In the genomic region with DNA sequence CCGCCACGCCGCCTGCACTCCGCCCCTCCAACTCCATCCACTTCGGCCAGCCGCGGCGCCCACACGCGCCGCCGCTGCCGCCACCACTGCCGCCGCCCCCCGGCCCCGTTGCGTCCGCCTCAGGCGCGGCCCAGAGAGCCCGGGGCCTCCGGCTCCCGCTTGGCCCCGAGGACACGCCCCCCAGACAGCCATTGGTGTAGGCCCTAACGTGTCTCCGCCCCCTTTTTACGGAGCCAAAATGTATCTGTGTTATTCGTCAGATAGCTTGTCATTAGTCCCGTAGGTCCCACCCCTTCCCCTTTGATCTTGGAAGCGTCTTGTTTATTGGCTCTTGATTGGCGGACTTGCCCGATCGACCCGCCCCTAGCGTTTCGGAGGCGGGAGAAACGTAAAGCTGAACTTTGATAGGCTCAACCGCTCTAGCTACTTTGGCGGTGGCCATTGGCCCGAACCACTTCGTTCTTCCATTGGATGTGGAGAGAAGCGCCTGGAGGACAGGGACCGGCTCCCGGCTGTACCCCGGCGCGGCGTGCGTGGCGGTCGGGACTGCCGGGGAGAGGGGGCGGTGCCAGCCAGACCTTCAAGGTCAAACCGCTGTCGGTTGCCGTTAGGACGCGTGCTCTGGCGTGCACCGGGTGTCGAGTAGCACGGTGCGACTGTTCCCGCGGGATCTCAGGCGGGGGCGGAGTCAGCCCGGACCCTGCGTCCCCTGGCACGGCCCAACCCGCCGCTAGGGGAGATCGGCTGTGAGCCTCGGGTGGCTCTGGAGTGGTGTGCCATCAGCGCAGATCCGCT, we compare ENCODE assay signal across 8 mouse cellular contexts. TPM values are rescaled to one million over a fixed set of nuclear protein-coding genes. Genes with fewer than 3 reads are reported as not detected.
DNase-seq lines count a peak whose midpoint lies in the region; ATAC-seq and TF ChIP-seq lines count a peak whose summit lies in the region.

Gene Slc25a28, minus strand, starts transcription at position 152 of the 795 bp plus-strand sequence.

- peak within 1 kb of the TSS; percentile 92 for H3K27ac ChIP-seq in MEL (ENCODE audit: control insufficient read depth, low read depth, low read length)
- peak within 1 kb of the TSS; percentile 85 for H3K27ac ChIP-seq in cerebellum, adult 2 months (ENCODE audit: insufficient read depth, low read length)
- H3K27ac ChIP-seq in forebrain, postnatal 0 days (ENCODE audit: low read depth, low read length) = peak within 1 kb of the TSS; percentile 96
- peak within 1 kb of the TSS; percentile 99 for H3K27ac ChIP-seq in lung, embryonic 15.5 days

- peaks cover 0 to 38% of the 10 kb centered on the region in 2 experiments; a peak in 2 of 4 replicates for H3K36me3 ChIP-seq in MEL (ENCODE audit: control insufficient read depth in 1 of 2, insufficient read depth in 2 of 2, low read length in 2 of 2)
- H3K36me3 ChIP-seq in forebrain, postnatal 0 days (ENCODE audit: insufficient read depth) = no peaks in the 10 kb centered on the region
- no peaks in the 10 kb centered on the region for H3K36me3 ChIP-seq in lung, embryonic 15.5 days

- peak within 1 kb of the TSS; percentile 83 to 96 for H3K4me3 ChIP-seq in MEL (ENCODE audit: control insufficient read depth in 1 of 2, insufficient read depth in 1 of 2, low read depth in 2 of 2, low read length in 2 of 2)
- H3K4me3 ChIP-seq in cerebellum, adult 2 months (replicated peaks; ENCODE audit: insufficient read depth, low read depth, low read length) = peak within 1 kb of the TSS; percentile 100
- H3K4me3 ChIP-seq in forebrain, postnatal 0 days (ENCODE audit: low read depth, low read length) = peak within 1 kb of the TSS; percentile 98
- peak within 1 kb of the TSS; percentile 93 for H3K4me3 ChIP-seq in lung, embryonic 15.5 days

- peak; percentile 3; the same call in 1 of the 2 replicates for TF ChIP-seq RAD21 in MEL (IDR thresholded peaks at IDR 0.05; ENCODE audit: low read depth, low read length)

- H3K4me2 ChIP-seq in forebrain, postnatal 0 days (ENCODE audit: low read depth) = peak within 1 kb of the TSS; percentile 89
- H3K4me2 ChIP-seq in lung, embryonic 15.5 days = peak within 1 kb of the TSS; percentile 92

- no peaks in the 10 kb centered on the region for H3K27me3 ChIP-seq in MEL (ENCODE audit: control insufficient read depth in 1 of 2, insufficient read depth in 2 of 2, low read length in 2 of 2)
- no peaks in the 10 kb centered on the region for H3K27me3 ChIP-seq in cerebellum, adult 2 months (ENCODE audit: control insufficient read depth, insufficient read depth, low read length)
- no peaks in the 10 kb centered on the region for H3K27me3 ChIP-seq in forebrain, postnatal 0 days (ENCODE audit: insufficient read depth, low read length)
- H3K27me3 ChIP-seq in lung, embryonic 15.5 days = no peaks in the 10 kb centered on the region

- peak in 1 of 2 experiments; percentile 65; a peak in 2 of 4 replicates for TF ChIP-seq EP300 in MEL (IDR thresholded peaks at IDR 0.05; ENCODE audit: low read depth in 1 of 2, low read length in 2 of 2)

- DNase-seq in MEL (ENCODE audit: low read depth, low spot score) = peak; percentile 100
- DNase-seq in cerebellum, adult 2 months = peak; percentile 99 to 100
- DNase-seq in forebrain, postnatal 0 days = peak; percentile 98
- peak; percentile 98 for DNase-seq in heart, postnatal 4 days
- DNase-seq in layer of hippocampus, adult 8-10 months (ENCODE audit: low spot score in 2 of 2) = peak; percentile 99 to 100
- DNase-seq in ovary, adult 18-20 months (ENCODE audit: low spot score) = peak; percentile 99
- peak; percentile 100 for DNase-seq in thymus, postnatal 0 days (ENCODE audit: low spot score)

- WGBS in cerebellum, adult 2 months = under 1% methylated on average over 77 of the region's 79 CpGs
- 2% methylated on average over 69 of the region's 79 CpGs for WGBS in forebrain, postnatal 0 days
- WGBS in lung, embryonic 15.5 days = 0% methylated on average over 74 of the region's 79 CpGs

- peak; percentile 96 for ATAC-seq in forebrain, postnatal 0 days
- peak; percentile 97 for ATAC-seq in lung, embryonic 15.5 days (ENCODE audit: borderline replicate concordance, extremely low read depth, low FRiP score, low TSS enrichment)

- TF ChIP-seq CTCF in MEL (IDR thresholded peaks at IDR 0.05 in 2 of 3, conservative IDR thresholded peaks at IDR 0.05 in 1 of 3; ENCODE audit: control insufficient read depth in 1 of 3, insufficient read depth in 1 of 3, low read depth in 2 of 3, low read length in 3 of 3, poor library complexity in 1 of 3, severe bottlenecking in 1 of 3) = peak; percentile 50 to 62 (median 52)
- TF ChIP-seq CTCF in cerebellum, adult 2 months (IDR thresholded peaks at IDR 0.05; ENCODE audit: borderline replicate concordance, insufficient read depth, low read depth, low read length) = peak; percentile 62
- TF ChIP-seq CTCF in forebrain, postnatal 0 days (IDR thresholded peaks at IDR 0.05; ENCODE audit: low read depth) = peak; percentile 92

- peaks cover 12 to 35% of the 10 kb centered on the region in 2 experiments for H3K4me1 ChIP-seq in MEL (ENCODE audit: control insufficient read depth in 1 of 2, insufficient read depth in 2 of 2, low read length in 2 of 2)
- H3K4me1 ChIP-seq in cerebellum, adult 2 months (ENCODE audit: control insufficient read depth, insufficient read depth, low read length) = peaks cover 7% of the 10 kb centered on the region
- peaks cover 17% of the 10 kb centered on the region for H3K4me1 ChIP-seq in forebrain, postnatal 0 days (ENCODE audit: insufficient read depth)
- peaks cover 23% of the 10 kb centered on the region for H3K4me1 ChIP-seq in lung, embryonic 15.5 days

- peaks cover 47% of the 10 kb centered on the region for H3K79me2 ChIP-seq in MEL (ENCODE audit: control insufficient read depth, insufficient read depth, low read length, poor library complexity)

- H3K9ac ChIP-seq in MEL (ENCODE audit: control insufficient read depth, low read depth, low read length, poor library complexity, severe bottlenecking) = peak within 1 kb of the TSS; percentile 90
- H3K9ac ChIP-seq in forebrain, postnatal 0 days = peak within 1 kb of the TSS; percentile 89
- peak within 1 kb of the TSS; percentile 90 for H3K9ac ChIP-seq in lung, embryonic 15.5 days

- TF ChIP-seq POLR2A in MEL (IDR thresholded peaks at IDR 0.05; ENCODE audit: control insufficient read depth in 1 of 2, insufficient read depth in 1 of 2, low read depth in 1 of 2, low read length in 2 of 2, poor library complexity in 1 of 2) = peak; percentile 73 to 93; a peak in 3 of 4 replicates
- TF ChIP-seq POLR2A in cerebellum, adult 2 months (IDR thresholded peaks at IDR 0.05; ENCODE audit: borderline replicate concordance, insufficient read depth, low read length) = peak; percentile 73

- no peaks in the 10 kb centered on the region for H3K9me3 ChIP-seq in MEL (replicated peaks; ENCODE audit: insufficient read depth, low read length)
- H3K9me3 ChIP-seq in forebrain, postnatal 0 days (ENCODE audit: low read length) = no peaks in the 10 kb centered on the region
- no peaks in the 10 kb centered on the region for H3K9me3 ChIP-seq in lung, embryonic 15.5 days

TF ChIP-seq in MEL, 35 proteins besides CTCF, POLR2A, EP300 and RAD21 (continues in another document):
- TF ChIP-seq HCFC1 (IDR thresholded peaks at IDR 0.05; ENCODE audit: low read depth, low read length) = peak; percentile 83
- TF ChIP-seq MAFK (IDR thresholded peaks at IDR 0.05; ENCODE audit: borderline replicate concordance, low read depth, low read length) = no peak
- TF ChIP-seq SMC3 (IDR thresholded peaks at IDR 0.05; ENCODE audit: low read depth, low read length) = no peak
- TF ChIP-seq JUND (IDR thresholded peaks at IDR 0.05; ENCODE audit: low read depth, low read length) = no peak
- peak; percentile 99 for TF ChIP-seq POLR2AphosphoS2 (IDR thresholded peaks at IDR 0.05; ENCODE audit: low read length)
- TF ChIP-seq CHD1 (IDR thresholded peaks at IDR 0.05; ENCODE audit: low read depth, low read length) = no peak
- TF ChIP-seq MAZ (IDR thresholded peaks at IDR 0.05; ENCODE audit: low read depth, low read length) = peak; percentile 92
- TF ChIP-seq ZC3H11A (IDR thresholded peaks at IDR 0.05; ENCODE audit: low read depth, low read length) = no peak
- peak; percentile 86 for TF ChIP-seq MYB (IDR thresholded peaks at IDR 0.05; ENCODE audit: low read depth, low read length)
- peak; percentile 85; the same call in 1 of the 2 replicates for TF ChIP-seq MXI1 (IDR thresholded peaks at IDR 0.05; ENCODE audit: low read depth, low read length)
- no peak; the same call in 1 of the 2 replicates for TF ChIP-seq BHLHE40 (IDR thresholded peaks at IDR 0.05; ENCODE audit: borderline replicate concordance, low read depth, low read length)
- peak; percentile 77 for TF ChIP-seq CHD2 (IDR thresholded peaks at IDR 0.05; ENCODE audit: low read length)
- no peak for TF ChIP-seq UBTF (IDR thresholded peaks at IDR 0.05; ENCODE audit: borderline replicate concordance, insufficient read depth, low read depth, low read length)
- TF ChIP-seq E2F4 (IDR thresholded peaks at IDR 0.05; ENCODE audit: borderline replicate concordance, low read depth, low read length) = peak; percentile 20; the same call in 1 of the 2 replicates
- TF ChIP-seq MEF2A (IDR thresholded peaks at IDR 0.05; ENCODE audit: extremely low read depth, insufficient replicate concordance, low read depth, low read length, poor library complexity, severe bottlenecking) = no peak
- TF ChIP-seq GATA1 (IDR thresholded peaks at IDR 0.05; ENCODE audit: low read depth, low read length) = peak; percentile 35; the same call in 1 of the 2 replicates
- no peak for TF ChIP-seq TAL1 (IDR thresholded peaks at IDR 0.05; ENCODE audit: low read length)
- peak; percentile 71; the same call in 1 of the 2 replicates for TF ChIP-seq KAT2A (conservative IDR thresholded peaks at IDR 0.05; ENCODE audit: low read depth, low read length)
- TF ChIP-seq MYC (IDR thresholded peaks at IDR 0.05; ENCODE audit: low read depth, low read length) = peak; percentile 81
- TF ChIP-seq USF2 (IDR thresholded peaks at IDR 0.05; ENCODE audit: borderline replicate concordance in 1 of 2, insufficient read depth in 1 of 2, low read depth in 1 of 2, low read length in 2 of 2) = no peak

RNA-seq across cellular contexts. Expression of gene Slc25a28, which starts in this region (rescaled TPM):
- 57.9 and 58.2 TPM in 2 replicates for total RNA-seq in MEL (2012; rRNA removed)
- polyA plus RNA-seq in MEL (2012; ENCODE audit: insufficient read depth in 1 of 2, insufficient read length in 2 of 2, low read depth in 1 of 2, low replicate concordance in 2 of 2, missing spikeins in 1 of 2) = 100 to 1,000 TPM in 1 of 2 experiments, not detected in 1; 110 TPM
- 109 and 110 TPM in 2 replicates for polyA plus RNA-seq in cerebellum, adult 2 months (2012; rRNA removed)
- 45.2 and 67.2 TPM in 2 replicates for total RNA-seq in forebrain, postnatal 0 days (2014; rRNA removed)
- polyA plus RNA-seq in forebrain, postnatal 0 days (2015; fragmentation: Nextera tagmentation; extraction: Ambion mirVana) = 13.1 and 15.6 TPM in 2 replicates
- 10 to 100 TPM; 23.3 to 24.0 TPM for total RNA-seq in heart, postnatal 4 days (2021)
- 10 to 100 TPM; 45.9 to 51.6 (median 48.9) TPM for total RNA-seq in layer of hippocampus, adult 8-10 months (2022)
- 11.1 and 12.9 TPM in 2 replicates for polyA plus RNA-seq in lung, embryonic 15.5 days (2015; fragmentation: Nextera tagmentation; extraction: Ambion mirVana)
- polyA plus RNA-seq in thymus, postnatal 0 days (2015; fragmentation: Nextera tagmentation; extraction: Ambion mirVana) = 17.1 and 19.3 TPM in 2 replicates

Comparison
In these comparisons a context has a peak if more than half of its experiments do, and no peak if none do; other contexts are left out.
1. Peak in every context shown above with its lines: DNase-seq, ATAC-seq, H3K4me3 ChIP-seq and H3K27ac ChIP-seq.